Mouse (Mus musculus) CH12.LX (cell line): ENCODE results near the gene Utp14a. TPM values are rescaled to one million over a fixed set of nuclear protein-coding genes. Genes with fewer than 3 reads are reported as not detected.

ENCODE experiments used
- DNase-seq: peaks from one replicate; pipeline ENCODE4 v3.0.0-alpha.2; 2013; ENCODE audit errors: extremely low read depth
- H3K27ac ChIP-seq: 2 replicates; pipeline ENCODE4 v1.5.1; 2012; ENCODE audit warnings: low read depth, mild to moderate bottlenecking, control low read depth, moderate library complexity; ENCODE audit not compliant: insufficient read depth
- H3K27me3 ChIP-seq: replicated peaks from 2 replicates; pipeline ENCODE3; 2012; ENCODE audit warnings: inconsistent platforms
- H3K36me3 ChIP-seq, 2 experiments: replicated peaks in 1 of 2; 2 replicates each; pipeline versions ENCODE3 to v1.6.1; 2012; ENCODE audit warnings: inconsistent platforms in 1 of 2, low read length in 1 of 2, mild to moderate bottlenecking in 1 of 2, mixed read lengths in 1 of 2, moderate library complexity in 1 of 2; ENCODE audit not compliant: control insufficient read depth in 1 of 2, insufficient read depth in 1 of 2
- H3K4me1 ChIP-seq, 2 experiments: 2 replicates each; pipeline ENCODE4 v1.6.1; 2012; ENCODE audit warnings: inconsistent platforms in 1 of 2, moderate library complexity in 1 of 2; ENCODE audit not compliant: insufficient read depth in 2 of 2, control insufficient read depth in 1 of 2
- H3K4me2 ChIP-seq: 2 replicates; pipeline ENCODE4 v1.6.1; 2012; ENCODE audit warnings: low read depth, mild to moderate bottlenecking, control low read depth; ENCODE audit not compliant: poor library complexity, insufficient read depth, severe bottlenecking
- H3K4me3 ChIP-seq, 3 experiments: fragments of 150-350 bp in 1 of 3; sonication (generic) in 1 of 3; replicated peaks in 1 of 3; 2 replicates each; pipeline versions ENCODE3 to v1.5.1; 2011 to 2012; ENCODE audit warnings: low read depth in 2 of 3, low read length in 2 of 3, mild to moderate bottlenecking in 2 of 3, moderate library complexity in 2 of 3, control low read depth in 1 of 3, improper control_type of control experiment in 1 of 3, inconsistent platforms in 1 of 3, mixed read lengths in 1 of 3; ENCODE audit not compliant: poor library complexity in 1 of 3
- H3K79me2 ChIP-seq: replicated peaks from 2 replicates; pipeline ENCODE4 v1.6.1; 2012; ENCODE audit warnings: mild to moderate bottlenecking, moderate library complexity; ENCODE audit not compliant: control insufficient read depth, poor library complexity, insufficient read depth, severe bottlenecking; ENCODE audit errors: extremely low read depth
- H3K9ac ChIP-seq: 2 replicates; pipeline ENCODE4 v1.6.1; 2012; ENCODE audit warnings: low read depth, mild to moderate bottlenecking, control low read depth, moderate library complexity; ENCODE audit not compliant: insufficient read depth
- H3K9me3 ChIP-seq: replicated peaks from 2 replicates; pipeline ENCODE3; 2012; ENCODE audit warnings: low read length, inconsistent platforms, mixed read lengths
- CHD2 ChIP-seq: IDR thresholded peaks from 2 replicates; pipeline ENCODE4 v1.6.1; 2011; ENCODE audit warnings: low read length, improper control_type of control experiment
- EP300 ChIP-seq: IDR thresholded peaks from 2 replicates; pipeline ENCODE4 v1.6.1; 2011; ENCODE audit warnings: low read length, improper control_type of control experiment
- ETS1 ChIP-seq: conservative IDR thresholded peaks from 2 replicates; pipeline ENCODE4 v1.6.1; 2012; ENCODE audit warnings: low read depth, mild to moderate bottlenecking, inconsistent platforms, low read length, improper control_type of control experiment, moderate library complexity
- GABPA ChIP-seq: IDR thresholded peaks from 2 replicates; pipeline ENCODE4 v1.6.1; 2012; ENCODE audit warnings: low read depth, low read length, improper control_type of control experiment, inconsistent platforms; ENCODE audit not compliant: insufficient replicate concordance
- JUN ChIP-seq: IDR thresholded peaks from 2 replicates; pipeline ENCODE4 v1.6.1; 2011; ENCODE audit warnings: low read depth, mild to moderate bottlenecking, low read length, improper control_type of control experiment, moderate library complexity; ENCODE audit not compliant: insufficient read depth
- MXI1 ChIP-seq: IDR thresholded peaks from 2 replicates; pipeline ENCODE4 v1.6.1; 2011; ENCODE audit warnings: mild to moderate bottlenecking, low read depth, low read length, improper control_type of control experiment
- MYC ChIP-seq: IDR thresholded peaks from 2 replicates; pipeline ENCODE4 v1.6.1; 2011; ENCODE audit warnings: low read depth, mild to moderate bottlenecking, improper control_type of control experiment, low read length
- NRF1 ChIP-seq: IDR thresholded peaks from 2 replicates; pipeline ENCODE4 v1.6.1; 2014; ENCODE audit warnings: low read depth, mild to moderate bottlenecking, inconsistent platforms, low read length, improper control_type of control experiment, moderate library complexity
- PAX5 ChIP-seq: IDR thresholded peaks from 2 replicates; pipeline ENCODE4 v1.6.1; 2012; ENCODE audit warnings: low read length, inconsistent platforms, mixed read lengths
- POLR2A ChIP-seq: IDR thresholded peaks from 2 replicates; pipeline ENCODE4 v1.6.1; 2011; ENCODE audit warnings: low read depth, mild to moderate bottlenecking, improper control_type of control experiment, low read length
- RCOR1 ChIP-seq: conservative IDR thresholded peaks from 2 replicates; pipeline ENCODE4 v1.6.1; 2012; ENCODE audit warnings: low read depth, mild to moderate bottlenecking, inconsistent platforms, low read length, improper control_type of control experiment
- TBP ChIP-seq: conservative IDR thresholded peaks from 2 replicates; pipeline ENCODE4 v1.6.1; 2011; ENCODE audit warnings: low read depth, low read length, improper control_type of control experiment
- TCF12 ChIP-seq: IDR thresholded peaks from 2 replicates; pipeline ENCODE4 v1.6.1; 2014; ENCODE audit warnings: low read depth, mild to moderate bottlenecking, inconsistent platforms, low read length, improper control_type of control experiment
- ZKSCAN1 ChIP-seq: IDR thresholded peaks from 2 replicates; pipeline ENCODE4 v1.6.1; 2012; ENCODE audit warnings: low read depth, inconsistent platforms, low read length, improper control_type of control experiment, borderline replicate concordance
- ZMIZ1 ChIP-seq: IDR thresholded peaks from 2 replicates; pipeline ENCODE4 v1.6.1; 2012; ENCODE audit warnings: low read depth, mild to moderate bottlenecking, inconsistent platforms, low read length, improper control_type of control experiment
- ZNF384 ChIP-seq: IDR thresholded peaks from 2 replicates; pipeline ENCODE4 v1.6.1; 2012; ENCODE audit warnings: low read depth, low read length, improper control_type of control experiment, inconsistent platforms
- dilution Hi-C: fragments of 300-500 bp; cut with MboI; formaldehyde crosslinking; loops from 2 replicates; pipeline ENCODE4 v1.14.3; 2020; ENCODE audit warnings: low sequenced_read_pairs; ENCODE audit not compliant: extremely low pct_unique_long_range_greater_than_20kb, extremely low pct_ligation_motif_present
- in situ Hi-C: fragments of 300-500 bp; cut with MboI; formaldehyde crosslinking; loops from 3 replicates; pipeline ENCODE4 v1.14.3; 2019; ENCODE audit warnings: low sequenced_read_pairs, low pct_ligation_motif_present, low pct_unique_long_range_greater_than_20kb, mixed read lengths
- polyA plus RNA-seq: library from polyadenylated mRNA; unstranded; fragments of >175 nt; gene quantifications from 2 replicates; pipeline ENCODE4 v1.2.1, GENCODE M21; 2012; ENCODE audit warnings: low read depth; ENCODE audit not compliant: insufficient read length
- total RNA-seq, 2 experiments: library from RNA; depleted of rRNA; stranded (reverse); fragments of 300-350 nt in 1 of 2; fragments of >200 nt in 1 of 2; gene quantifications; 2 replicates each; pipeline ENCODE4 v1.2.3; 2012 to 2014

Utp14a gene
- total and polyA plus RNA-seq, 3 experiments, result 29.3 to 48.7 (median 44.2) TPM

- peak; percentile 73 for DNase-seq
- in situ Hi-C loops, result no loop called here
- Histone ChIP-seq H3K9ac (peak overlapping the region; percentile 94), H3K4me2 (peak overlapping the region; percentile 68; the same call in 1 of the 2 replicates), H3K4me1 (no peaks in the 10 kb centered on the region), H3K9me3 (no peaks in the 10 kb centered on the region)
- dilution Hi-C loops, result no loop called here
- TF ChIP-seq MYC (no peak), JUN (no peak), POLR2A (peak; percentile 34; the same call in 1 of the 2 replicates), CHD2 (peak; percentile 50; the same call in 1 of the 2 replicates), TCF12 (no peak), PAX5 (no peak), ZNF384 (peak; percentile 94)
- TF ChIP-seq, all 38 proteins: peak for 3
- Histone ChIP-seq H3K79me2 (no peaks in the 10 kb centered on the region), H3K36me3 (peaks cover 10 to 34% of the 10 kb centered on the region in 2 experiments), H3K27ac (peak overlapping the region; percentile 75), H3K27me3 (peaks cover 4% of the 10 kb centered on the region), H3K4me3 (peak overlapping the region; percentile 54 to 86 (median 58))
These were observed 27.8 kb downstream of the Utp14a start for GRCm38 (mm10) chrX:48284386-48285005.

- peak overlapping the region; percentile 54 to 86 (median 58) for H3K4me3 ChIP-seq
- peak overlapping the region; percentile 94 for H3K9ac ChIP-seq
- no peaks in the 10 kb centered on the region for H3K9me3 ChIP-seq
- no peaks in the 10 kb centered on the region for H3K79me2 ChIP-seq
- no peaks in the 10 kb centered on the region for H3K4me1 ChIP-seq
- H3K4me2 ChIP-seq, result peak overlapping the region; percentile 68
- TF ChIP-seq ZKSCAN1 (no peak), MXI1 (0 out of 2 replicates have a peak, but pooled peaks have one; percentile 46)
- H3K27me3 ChIP-seq, result peaks cover 4% of the 10 kb centered on the region
- H3K36me3 ChIP-seq, result peaks cover 4 to 28% of the 10 kb centered on the region in 2 experiments
- peak overlapping the region; percentile 75 for H3K27ac ChIP-seq
- in situ Hi-C loops, result no loop called here
- dilution Hi-C loops, result no loop called here
- peak; percentile 53 for DNase-seq
These were observed 28.5 kb downstream of the Utp14a start for GRCm38 (mm10) chrX:48285006-48285650.

- dilution Hi-C loops (no loop called here), in situ Hi-C loops (no loop called here)
These were observed 29.0 kb downstream of the Utp14a start for GRCm38 (mm10) chrX:48285651-48286021.

More at GRCm38 (mm10) chrX:48285651-48286021, 29.0 kb downstream of the Utp14a start:
- no peaks in the 10 kb centered on the region for H3K9me3 ChIP-seq
- no peak for DNase-seq
- TF ChIP-seq MYC (no peak), POLR2A (no peak), ZNF384 (no peak), ZMIZ1 (no peak), ETS1 (no peak), NRF1 (no peak), EP300 (no peak), TBP (no peak), GABPA (no peak), MXI1 (no peak), RCOR1 (no peak), JUN (no peak)
- no peak overlapping the region for H3K4me2 ChIP-seq
- peaks cover 4 to 24% of the 10 kb centered on the region in 2 experiments for H3K36me3 ChIP-seq
- no peaks in the 10 kb centered on the region for H3K4me1 ChIP-seq
- H3K79me2 ChIP-seq, result no peaks in the 10 kb centered on the region
- H3K27ac ChIP-seq, result no peak overlapping the region
- H3K27me3 ChIP-seq, result peaks cover 4% of the 10 kb centered on the region
- H3K9ac ChIP-seq, result no peak overlapping the region
- H3K4me3 ChIP-seq, result peak overlapping the region in 1 of 3 experiments; percentile 45
